Mouse (Mus musculus) forebrain, embryonic 16.5 days (tissue): ENCODE data around the gene Hacl1. TPM values are rescaled to one million over a fixed set of nuclear protein-coding genes. Genes with fewer than 3 reads are reported as not detected.

Experiments used
- ATAC-seq: fragments of 200-750 bp; cut with Nextera tagmentation; 2 replicates; pipeline ENCODE4 v1.8.0; 2017; ENCODE audit warnings: mild to moderate bottlenecking, moderate library complexity
- H3K27ac ChIP-seq: fragments of 300-500 bp; sonication (generic); 2 replicates; pipeline ENCODE4 v1.5.1; 2014; ENCODE audit warnings: low read length, control low read depth
- H3K27me3 ChIP-seq: fragments of 300-500 bp; sonication (generic); replicated peaks from 2 replicates; pipeline ENCODE4 v1.6.1; 2014; ENCODE audit warnings: low read length; ENCODE audit not compliant: control insufficient read depth, insufficient read depth
- H3K36me3 ChIP-seq: fragments of 300-500 bp; sonication (generic); 2 replicates; pipeline ENCODE4 v1.6.1; 2014; ENCODE audit not compliant: control insufficient read depth, insufficient read depth
- H3K4me1 ChIP-seq: fragments of 300-500 bp; sonication (generic); replicated peaks from 2 replicates; pipeline ENCODE4 v1.6.1; 2014; ENCODE audit warnings: low read length; ENCODE audit not compliant: control insufficient read depth, insufficient read depth
- H3K4me2 ChIP-seq: fragments of 300-500 bp; sonication (generic); 2 replicates; pipeline ENCODE4 v1.6.1; 2014; ENCODE audit warnings: mild to moderate bottlenecking, low read length, control low read depth
- H3K4me3 ChIP-seq: fragments of 300-500 bp; sonication (generic); replicated peaks from 2 replicates; pipeline ENCODE4 v1.5.1; 2014; ENCODE audit warnings: mild to moderate bottlenecking, low read length, control low read depth
- H3K9ac ChIP-seq: fragments of 300-500 bp; sonication (generic); replicated peaks from 2 replicates; pipeline ENCODE4 v1.6.1; 2014; ENCODE audit warnings: low read depth, low read length, control low read depth
- H3K9me3 ChIP-seq: fragments of 300-500 bp; sonication (generic); 2 replicates; pipeline ENCODE4 v1.6.1; 2016; ENCODE audit warnings: low read length; ENCODE audit not compliant: control insufficient read depth
- WGBS: fragments of 180-500 bp; shearing (Covaris S2); extraction: QIAGEN DNeasy Blood & Tissue Kit; methylation state at CpG from one replicate; pipeline ENCODE4 v1.1.7; 2014; 5-methylcytosine and 5-hydroxymethylcytosine counted together
- polyA plus RNA-seq: library from polyadenylated mRNA; unstranded; fragments of >200 nt; fragmentation: Nextera tagmentation; extraction: Ambion mirVana; gene quantifications from 2 replicates; pipeline ENCODE4 v1.2.1, GENCODE M21; 2015

The Hacl1 gene
- polyA plus RNA-seq, 1 experiment from 2014 or later: 6.9 TPM

GRCm38 (mm10) chr14:31663376-31664099 lies 22.5 kb upstream of the Hacl1 start:
- 89% methylated on average over 13 of the region's 13 CpGs for WGBS

DNA sequence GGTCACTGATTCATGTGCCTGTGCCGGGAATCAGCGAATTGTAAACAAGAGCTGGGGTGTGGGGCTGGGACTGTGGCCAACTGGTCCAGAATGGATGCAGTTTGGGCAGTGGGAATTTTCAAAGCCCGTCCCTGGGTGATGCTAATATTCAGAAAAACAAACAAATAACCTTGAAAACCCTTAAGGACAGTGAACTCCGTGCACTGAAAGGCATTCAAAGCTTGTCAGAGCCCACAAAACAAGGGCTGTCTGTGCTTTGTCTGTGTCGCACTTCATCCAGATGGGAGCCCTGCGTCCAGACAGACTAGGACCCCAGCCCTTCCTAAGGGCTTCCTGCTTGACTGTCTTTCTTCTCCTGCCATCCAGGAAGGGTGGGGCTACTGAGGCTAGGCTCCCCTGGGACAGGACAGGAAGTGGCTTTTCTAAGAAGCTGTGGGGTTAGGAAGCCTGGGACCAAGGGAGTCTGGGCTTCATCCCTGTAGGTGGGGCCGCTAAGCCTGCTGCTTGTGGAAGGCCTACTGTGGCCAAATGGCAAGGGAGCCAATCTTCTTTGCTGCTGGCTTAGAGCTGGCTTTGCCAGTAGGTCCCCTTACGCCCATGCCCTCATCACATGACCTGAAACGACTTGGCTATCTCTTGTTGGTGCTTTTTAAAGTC lies 21.6 kb upstream of the Hacl1 start:
- H3K9me3 ChIP-seq: no peaks in the 10 kb centered on the region
- H3K4me3 ChIP-seq: peak overlapping the region; percentile 48
- H3K4me1 ChIP-seq: peaks cover 45% of the 10 kb centered on the region
- H3K36me3 ChIP-seq: peaks cover 6% of the 10 kb centered on the region
- H3K9ac ChIP-seq: peak overlapping the region; percentile 82
- ATAC-seq: peak; percentile 2; the same call in 1 of the 2 replicates
- H3K27ac ChIP-seq: peak overlapping the region; percentile 99
- 21% methylated on average over 9 of the region's 9 CpGs for WGBS
- H3K4me2 ChIP-seq: peak overlapping the region; percentile 79
- no peaks in the 10 kb centered on the region for H3K27me3 ChIP-seq

More at GRCm38 (mm10) chr14:31663376-31664099, 22.5 kb upstream of the Hacl1 start:
- no peak for ATAC-seq
- Histone ChIP-seq H3K4me2 (no peak overlapping the region), H3K4me1 (peaks cover 42% of the 10 kb centered on the region), H3K27ac (peak overlapping the region; percentile 99), H3K36me3 (peaks cover 6% of the 10 kb centered on the region), H3K4me3 (no peak overlapping the region), H3K9me3 (no peaks in the 10 kb centered on the region), H3K9ac (no peak overlapping the region), H3K27me3 (no peaks in the 10 kb centered on the region)

- Histone ChIP-seq H3K4me3 (peak overlapping the region; percentile 48), H3K27ac (peak overlapping the region; percentile 99), H3K9me3 (no peaks in the 10 kb centered on the region), H3K27me3 (no peaks in the 10 kb centered on the region), H3K36me3 (peaks cover 3% of the 10 kb centered on the region; the same call in 1 of the 2 replicates), H3K9ac (peak overlapping the region; percentile 82), H3K4me2 (peak overlapping the region; percentile 79), H3K4me1 (peaks cover 45% of the 10 kb centered on the region)
- 2% methylated on average over 44 of the region's 44 CpGs for WGBS
- ATAC-seq: peak; percentile 95
These were observed 20.8 kb upstream of the Hacl1 start for GRCm38 (mm10) chr14:31661671-31662554.

- ATAC-seq: no peak
- Histone ChIP-seq H3K4me3 (no peak overlapping the region), H3K4me2 (no peak overlapping the region)
These were observed 19.4 kb upstream of the Hacl1 start for GRCm38 (mm10) chr14:31660312-31661093.

DNA sequence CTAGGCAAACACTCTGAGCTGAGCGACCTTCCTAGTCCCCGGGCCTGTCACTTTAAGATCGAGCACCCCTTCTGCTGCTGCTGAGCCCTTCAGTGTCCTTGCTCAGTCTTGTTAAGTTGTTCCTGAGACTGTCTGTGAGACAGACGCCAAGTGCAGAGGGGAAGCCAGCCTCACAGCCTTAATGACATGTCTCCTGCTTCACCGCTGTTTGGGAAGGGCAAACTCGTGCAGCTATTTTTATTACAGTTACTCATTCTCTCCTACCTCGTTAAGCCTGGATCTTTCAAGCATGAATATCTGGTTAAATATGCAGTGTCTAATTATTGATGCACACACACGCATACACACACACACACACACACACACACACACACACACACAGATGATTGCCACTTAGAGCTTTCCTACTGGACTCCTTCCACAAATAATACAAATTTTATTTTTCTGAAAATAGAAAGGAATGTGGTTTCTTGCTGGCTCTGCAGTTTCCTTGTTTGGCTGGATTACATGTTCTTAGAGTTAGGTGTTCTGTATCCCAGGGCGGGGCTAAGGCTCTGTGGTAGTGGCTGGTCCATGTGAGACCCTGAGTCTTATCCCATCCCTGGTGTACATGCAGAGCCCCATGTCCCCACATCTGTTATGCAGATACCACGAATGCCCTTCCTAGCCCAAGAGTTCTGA lies 18.6 kb upstream of the Hacl1 start:
- ATAC-seq: no peak
- 25% methylated on average over 10 of the region's 10 CpGs for WGBS
- H3K36me3 ChIP-seq: no peaks in the 10 kb centered on the region
- H3K27me3 ChIP-seq: no peaks in the 10 kb centered on the region
- no peak overlapping the region for H3K4me3 ChIP-seq
- peaks cover 40% of the 10 kb centered on the region for H3K4me1 ChIP-seq
- H3K27ac ChIP-seq: peak overlapping the region; percentile 31
- no peaks in the 10 kb centered on the region for H3K9me3 ChIP-seq
- no peak overlapping the region for H3K4me2 ChIP-seq
- H3K9ac ChIP-seq: 0 out of 2 replicates have a peak overlapping the region, but pooled peaks have one; percentile 15

More at GRCm38 (mm10) chr14:31660312-31661093, 19.4 kb upstream of the Hacl1 start:
- 20% methylated on average over 7 of the region's 7 CpGs for WGBS
- Histone ChIP-seq H3K9me3 (no peaks in the 10 kb centered on the region), H3K27me3 (no peaks in the 10 kb centered on the region), H3K9ac (no peak overlapping the region), H3K36me3 (no peaks in the 10 kb centered on the region), H3K4me1 (peaks cover 45% of the 10 kb centered on the region), H3K27ac (peak overlapping the region; percentile 72)

- no peak overlapping the region for H3K27ac ChIP-seq
- H3K4me3 ChIP-seq: no peak overlapping the region
- H3K9ac ChIP-seq: no peak overlapping the region
- no peak for ATAC-seq
- H3K4me2 ChIP-seq: no peak overlapping the region
- peaks cover 31% of the 10 kb centered on the region for H3K4me1 ChIP-seq
- WGBS: 87% methylated on average over 8 of the region's 8 CpGs
- no peaks in the 10 kb centered on the region for H3K36me3 ChIP-seq
- H3K27me3 ChIP-seq: no peaks in the 10 kb centered on the region
- no peaks in the 10 kb centered on the region for H3K9me3 ChIP-seq
These were observed 17.1 kb upstream of the Hacl1 start for GRCm38 (mm10) chr14:31658126-31658680.

DNA sequence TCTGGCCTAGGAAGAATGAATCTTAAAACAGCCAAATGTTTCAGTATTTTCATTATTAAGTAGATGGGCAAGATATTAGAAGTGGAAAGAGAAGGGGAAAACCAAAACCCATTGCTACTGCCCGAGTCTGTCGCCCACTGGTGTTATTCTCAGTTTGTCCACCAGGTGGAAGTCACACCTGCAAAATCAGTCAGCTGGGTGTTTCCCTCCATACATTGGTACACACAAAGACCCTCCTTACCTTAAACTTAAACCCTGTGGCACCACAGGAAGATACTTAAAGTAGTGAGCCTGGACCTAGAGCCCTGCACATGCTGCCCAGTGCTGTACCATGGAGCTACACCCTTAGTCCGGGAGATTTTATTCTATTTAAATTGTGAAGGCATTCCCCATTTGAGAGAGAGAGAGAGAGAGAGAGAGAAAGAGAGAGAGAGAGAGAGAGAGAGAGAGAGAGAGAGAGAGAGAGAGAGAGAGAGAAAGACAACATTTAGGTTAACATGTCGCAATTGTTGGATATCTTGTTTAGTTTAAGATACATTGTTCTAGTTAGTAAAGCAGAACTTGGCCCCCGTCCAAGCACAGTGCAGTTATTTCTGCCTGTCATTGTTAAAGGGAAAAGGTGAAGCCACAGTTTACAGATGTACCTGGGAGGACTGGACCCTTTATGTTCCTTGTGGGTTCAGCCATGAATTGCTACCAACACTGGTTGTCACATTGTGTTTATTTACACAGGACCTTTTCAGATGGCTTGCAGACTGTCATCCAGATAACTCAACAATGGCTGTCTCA lies 16.0 kb upstream of the Hacl1 start:
- Histone ChIP-seq H3K4me2 (no peak overlapping the region), H3K9ac (no peak overlapping the region), H3K36me3 (no peaks in the 10 kb centered on the region), H3K27me3 (no peaks in the 10 kb centered on the region), H3K27ac (no peak overlapping the region), H3K4me3 (no peak overlapping the region), H3K4me1 (peaks cover 19% of the 10 kb centered on the region), H3K9me3 (no peaks in the 10 kb centered on the region)
- peak; percentile 18; the same call in 1 of the 2 replicates for ATAC-seq
- 39% methylated on average over 5 of the region's 5 CpGs for WGBS
